Mouse (Mus musculus) midbrain, embryonic 15.5 days (tissue): ENCODE measurements around the gene D10Wsu102e. TPM values are rescaled to one million over a fixed set of nuclear protein-coding genes. Genes with fewer than 3 reads are reported as not detected.
A peak's percentile ranks its signal among the peaks of the same experiment; 100 is the strongest.

Experiments used
- ATAC-seq: fragments of 200-750 bp; cut with Nextera tagmentation; replicated peaks from 2 replicates; pipeline ENCODE4 v1.8.0; 2017; ENCODE audit warnings: moderate TSS enrichment
- H3K27ac ChIP-seq: fragments of 300-500 bp; sonication (generic); 2 replicates; pipeline ENCODE4 v1.5.1; 2015; ENCODE audit warnings: mild to moderate bottlenecking, inconsistent platforms
- H3K27me3 ChIP-seq: fragments of 300-500 bp; sonication (generic); replicated peaks from 2 replicates; pipeline ENCODE4 v1.6.1; 2015; ENCODE audit warnings: inconsistent platforms
- H3K36me3 ChIP-seq: fragments of 300-500 bp; sonication (generic); replicated peaks from 2 replicates; pipeline ENCODE4 v1.6.1; 2015; ENCODE audit warnings: inconsistent platforms
- H3K4me1 ChIP-seq: fragments of 300-500 bp; sonication (generic); 2 replicates; pipeline ENCODE4 v1.6.1; 2015; ENCODE audit warnings: inconsistent platforms
- H3K4me2 ChIP-seq: fragments of 300-500 bp; sonication (generic); 2 replicates; pipeline ENCODE4 v1.6.1; 2015; ENCODE audit warnings: inconsistent platforms, mild to moderate bottlenecking, moderate library complexity
- H3K4me3 ChIP-seq: fragments of 300-500 bp; sonication (generic); 2 replicates; pipeline ENCODE4 v1.5.1; 2015; ENCODE audit warnings: mild to moderate bottlenecking, inconsistent platforms
- H3K9ac ChIP-seq: fragments of 300-500 bp; sonication (generic); 2 replicates; pipeline ENCODE4 v1.6.1; 2015; ENCODE audit warnings: mild to moderate bottlenecking, inconsistent platforms
- H3K9me3 ChIP-seq: fragments of 300-500 bp; sonication (generic); 2 replicates; pipeline ENCODE4 v1.6.1; 2016; ENCODE audit warnings: inconsistent platforms
- WGBS: fragments of 180-500 bp; shearing (Covaris S2); methylation state at CpG from one replicate; pipeline ENCODE4 v1.1.7; 2015; ENCODE audit warnings: mixed read lengths; 5-methylcytosine and 5-hydroxymethylcytosine counted together
- polyA plus RNA-seq: library from polyadenylated mRNA; unstranded; fragments of >200 nt; fragmentation: Nextera tagmentation; extraction: Ambion mirVana; gene quantifications from 2 replicates; pipeline ENCODE4 v1.2.1, GENCODE M21; 2015

The D10Wsu102e gene
- polyA plus RNA-seq, 1 experiment from 2014 or later, result 0.98 TPM

DNA sequence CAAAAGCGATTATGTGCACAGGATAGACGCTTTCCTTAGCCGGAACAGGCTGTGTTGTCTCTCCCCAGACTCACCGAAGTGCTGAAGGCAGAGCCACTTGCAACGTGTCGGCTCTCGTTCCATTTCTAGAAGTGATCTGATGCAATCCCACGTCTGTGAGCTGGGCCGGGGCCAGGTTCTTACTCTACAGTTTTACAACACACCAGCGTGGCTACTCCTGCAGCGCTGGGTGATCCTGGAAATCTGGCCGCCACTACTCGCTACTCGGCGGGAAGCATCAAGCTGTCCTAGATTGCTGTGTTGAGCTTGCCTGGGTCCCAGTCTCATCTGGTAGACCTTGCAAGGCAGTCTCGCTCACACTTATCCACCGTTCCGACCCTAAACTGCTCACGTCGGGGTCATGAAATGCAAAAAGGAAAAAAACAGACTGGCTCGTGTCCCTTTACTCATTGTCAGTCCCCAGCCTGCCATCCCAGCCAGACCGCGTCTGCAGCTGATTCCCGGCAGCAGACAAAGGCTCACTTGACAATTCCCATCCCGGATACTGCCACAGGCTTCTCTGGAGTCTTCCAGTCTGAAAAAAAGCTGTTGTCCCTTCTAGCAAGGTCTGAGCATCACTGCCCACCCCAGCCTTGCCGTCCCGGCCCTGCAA, 173.4 kb downstream of the D10Wsu102e start:
- ATAC-seq, result peak; percentile 69
- Histone ChIP-seq H3K4me3 (peak overlapping the region; percentile 73), H3K27ac (peak overlapping the region; percentile 88), H3K9ac (peak overlapping the region; percentile 88), H3K27me3 (0 out of 2 replicates have a peak, but pooled peaks cover 4% of the 10 kb centered on the region), H3K36me3 (no peaks in the 10 kb centered on the region), H3K4me1 (peaks cover 11% of the 10 kb centered on the region), H3K9me3 (no peaks in the 10 kb centered on the region), H3K4me2 (peak overlapping the region; percentile 69)
- WGBS, result 1% methylated on average over 27 of the region's 27 CpGs

DNA sequence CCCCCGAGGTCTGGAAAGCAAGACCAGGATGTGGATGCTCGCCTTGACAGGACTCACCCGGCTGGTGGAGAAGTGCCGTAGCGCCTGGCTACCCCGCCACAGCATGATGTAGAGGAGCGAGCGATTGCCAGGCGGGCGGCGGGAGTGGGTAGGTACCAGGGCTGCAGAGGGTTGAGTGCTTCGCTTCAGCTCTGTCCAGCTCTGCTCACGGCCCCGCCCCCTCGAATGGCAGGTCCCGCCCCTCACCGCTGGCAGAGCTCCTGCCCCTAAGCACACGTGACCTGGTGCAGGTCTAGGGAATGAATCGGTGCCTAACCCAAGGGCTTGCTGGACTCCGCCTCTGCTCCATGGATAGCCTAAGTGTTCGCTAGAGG, 173.9 kb downstream of the D10Wsu102e start, which contains the start of gene Aldh1l2:
Gene Aldh1l2, minus strand, starts transcription at position 231 of the 374 bp plus-strand sequence.
- Histone ChIP-seq H3K9ac (peak within 1 kb of the TSS; percentile 88), H3K4me1 (peaks cover 11% of the 10 kb centered on the region), H3K4me2 (peak within 1 kb of the TSS; percentile 69), H3K27me3 (0 out of 2 replicates have a peak, but pooled peaks cover 4% of the 10 kb centered on the region), H3K27ac (peak within 1 kb of the TSS; percentile 88), H3K36me3 (no peaks in the 10 kb centered on the region), H3K9me3 (no peaks in the 10 kb centered on the region), H3K4me3 (peak within 1 kb of the TSS; percentile 73)
- WGBS, result under 1% methylated on average over 21 of the region's 21 CpGs
- ATAC-seq, result peak; percentile 97

DNA sequence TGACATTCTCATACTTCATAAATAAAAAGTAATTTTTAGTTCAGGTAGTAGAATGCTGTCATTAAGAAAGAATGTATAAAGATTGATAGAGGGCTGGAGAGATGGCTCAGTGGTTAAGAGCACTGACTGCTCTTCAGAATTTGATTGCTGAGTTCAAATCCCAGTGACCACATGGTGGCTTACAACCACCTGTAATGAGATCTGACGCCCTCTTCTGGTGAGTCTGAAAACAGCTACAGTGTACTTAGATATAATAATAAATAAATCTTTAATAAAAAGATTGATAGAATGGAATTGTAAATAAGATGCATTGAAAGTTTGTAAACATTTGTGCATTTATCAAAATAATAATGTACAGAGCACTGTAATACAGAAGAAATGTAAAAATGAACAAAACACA, 176.4 kb downstream of the D10Wsu102e start:
- H3K27ac ChIP-seq, result no peak overlapping the region
- ATAC-seq, result no peak
- no peaks in the 10 kb centered on the region for H3K36me3 ChIP-seq
- H3K4me2 ChIP-seq, result no peak overlapping the region
- no peak overlapping the region for H3K9ac ChIP-seq
- peaks cover 11% of the 10 kb centered on the region for H3K4me1 ChIP-seq
- 10% methylated on average over 1 of the region's 1 CpGs for WGBS
- no peaks in the 10 kb centered on the region for H3K9me3 ChIP-seq
- H3K4me3 ChIP-seq, result no peak overlapping the region
- 0 out of 2 replicates have a peak, but pooled peaks cover 4% of the 10 kb centered on the region for H3K27me3 ChIP-seq

Other genes starting within 250 kb of the D10Wsu102e start
- gene Slc41a2, start 22.3 kb upstream of the D10Wsu102e start, polyA plus RNA-seq, result 9.1 and 11.1 TPM in 2 replicates
- 17.0 and 18.7 TPM in 2 replicates for gene Aldh1l2, start 173.9 kb downstream of the D10Wsu102e start, polyA plus RNA-seq
- gene Washc4, start 183.5 kb downstream of the D10Wsu102e start, polyA plus RNA-seq, result 28.1 and 30.1 TPM in 2 replicates